Comparison of ENCODE assay signal across 9 mouse cellular contexts in the genomic region with DNA sequence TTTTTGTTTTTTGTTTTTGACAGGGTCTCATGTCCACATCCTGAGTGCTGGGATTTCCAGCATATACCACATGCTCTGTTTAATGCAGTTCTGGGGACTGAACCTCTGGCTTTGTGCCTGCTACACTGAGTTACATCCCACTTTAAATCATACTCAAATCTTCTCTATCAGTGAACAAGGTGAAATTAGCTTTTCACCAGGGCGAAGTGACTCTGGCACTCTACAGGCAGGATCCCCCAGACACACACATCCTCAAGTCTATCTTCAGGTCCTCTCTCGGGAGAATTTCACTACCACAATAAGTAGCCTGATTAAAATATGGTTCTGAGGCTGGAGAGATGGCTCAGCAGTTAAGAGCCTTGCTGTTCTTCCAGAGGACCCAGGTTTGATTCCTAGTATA. TPM values are rescaled to one million over a fixed set of nuclear protein-coding genes. Genes with fewer than 3 reads are reported as not detected.
DNase-seq lines count a peak whose midpoint lies in the region; ATAC-seq and TF ChIP-seq lines count a peak whose summit lies in the region.
"Had no signal": no experiment of that assay in that cellular context is flagged by ENCODE, and none has a peak within 500 bp of the region (broad histone marks: within the 10 kb centered on the region; RNA-seq: fewer than 3 reads in every experiment).

No protein-coding gene starts in this region.

- intact Hi-C loops in heart, postnatal 10 days (cut with DNase I): no loop called here
- intact Hi-C loops in gastrocnemius, postnatal 14 days (cut with DNase I; ENCODE audit: low total_unique reads): loop anchor here (5.0 to 10.0 kb wide), 2 partner anchors 51 to 178 kb away; no protein-coding TSS in a partner anchor

- H3K27ac ChIP-seq in heart, embryonic 12.5 days (ENCODE audit: poor library complexity, severe bottlenecking): peak overlapping the region; percentile 97; the same call in 1 of the 2 replicates
- H3K27ac ChIP-seq in hindbrain, embryonic 10.5 days: no peak overlapping the region
- no peak overlapping the region for H3K27ac ChIP-seq in midbrain, embryonic 11.5 days (ENCODE audit: low read depth, low read length)

- no peak for ATAC-seq in heart, embryonic 12.5 days (ENCODE audit: insufficient number of reproducible peaks, low FRiP score)
- ATAC-seq in G1E (ENCODE audit: extremely low read depth, insufficient number of reproducible peaks, low FRiP score, poor library complexity, severe bottlenecking): no peak
- ATAC-seq in midbrain, embryonic 11.5 days (ENCODE audit: low FRiP score): no peak

- H3K27me3 ChIP-seq in heart, embryonic 12.5 days (replicated peaks): no peaks in the 10 kb centered on the region
- peaks cover 19% of the 10 kb centered on the region for H3K27me3 ChIP-seq in G1E (ENCODE audit: insufficient read depth, low read length)
- H3K27me3 ChIP-seq in hindbrain, embryonic 10.5 days (ENCODE audit: insufficient read depth, poor library complexity, severe bottlenecking): no peaks in the 10 kb centered on the region
- no peaks in the 10 kb centered on the region for H3K27me3 ChIP-seq in midbrain, embryonic 11.5 days (ENCODE audit: control insufficient read depth, insufficient read depth, low read length)
- H3K27me3 ChIP-seq: Patski had no signal

- 70% methylated on average over 2 of the region's 2 CpGs for WGBS in heart, embryonic 12.5 days
- 85% methylated on average over 2 of the region's 2 CpGs for WGBS in hindbrain, embryonic 10.5 days
- WGBS in midbrain, embryonic 11.5 days: 84% methylated on average over 2 of the region's 2 CpGs

- TF ChIP-seq CTCF in G1E (IDR thresholded peaks at IDR 0.05; ENCODE audit: low read depth, low read length): no peak

- H3K9ac ChIP-seq in heart, embryonic 12.5 days: peak overlapping the region; percentile 98
- H3K9ac ChIP-seq in midbrain, embryonic 11.5 days (ENCODE audit: low read length): peak overlapping the region; percentile 90

- H3K4me3 ChIP-seq in heart, embryonic 12.5 days: peak overlapping the region; percentile 98
- H3K4me3 ChIP-seq in G1E (ENCODE audit: low read depth, low read length): peak overlapping the region; percentile 94; the same call in 1 of the 2 replicates
- H3K4me3 ChIP-seq in hindbrain, embryonic 10.5 days: peak overlapping the region; percentile 98
- H3K4me3 ChIP-seq in midbrain, embryonic 11.5 days (ENCODE audit: low read depth, low read length): peak overlapping the region; percentile 97

- H3K36me3 ChIP-seq in heart, embryonic 12.5 days: peaks cover 38% of the 10 kb centered on the region
- H3K36me3 ChIP-seq in G1E (replicated peaks): peaks cover 27% of the 10 kb centered on the region
- peaks cover 58% of the 10 kb centered on the region for H3K36me3 ChIP-seq in hindbrain, embryonic 10.5 days
- H3K36me3 ChIP-seq in midbrain, embryonic 11.5 days (ENCODE audit: control insufficient read depth, insufficient read depth, low read length): peaks cover 16% of the 10 kb centered on the region

- no peaks in the 10 kb centered on the region; the same call in 1 of the 2 replicates for H3K9me3 ChIP-seq in heart, embryonic 12.5 days (replicated peaks)
- peaks cover 3% of the 10 kb centered on the region; the same call in 1 of the 2 replicates for H3K9me3 ChIP-seq in G1E (replicated peaks)
- peaks cover 8% of the 10 kb centered on the region for H3K9me3 ChIP-seq in hindbrain, embryonic 10.5 days
- no peaks in the 10 kb centered on the region; the same call in 1 of the 2 replicates for H3K9me3 ChIP-seq in midbrain, embryonic 11.5 days (ENCODE audit: control insufficient read depth, low read length)

- no peak for DNase-seq in heart, postnatal 10 days
- no peak for DNase-seq in G1E (ENCODE audit: low spot score)
- DNase-seq in hindbrain, embryonic 10.5 days (ENCODE audit: low spot score): no peak
- no peak for DNase-seq in midbrain, embryonic 11.5 days (ENCODE audit: low spot score, missing footprints)
- DNase-seq in natural killer cell, adult 2 months (ENCODE audit: low spot score in 2 of 2): no peak
- no peak for DNase-seq in urinary bladder, adult 18-20 months (ENCODE audit: low spot score in 2 of 2)
- no peak for DNase-seq in gastrocnemius, postnatal 14 days

- peaks cover 35% of the 10 kb centered on the region for H3K4me1 ChIP-seq in heart, embryonic 12.5 days (replicated peaks)
- peaks cover 33% of the 10 kb centered on the region for H3K4me1 ChIP-seq in G1E (ENCODE audit: insufficient read depth, low read depth, low read length)
- peaks cover 52% of the 10 kb centered on the region for H3K4me1 ChIP-seq in hindbrain, embryonic 10.5 days (replicated peaks)
- peaks cover 24% of the 10 kb centered on the region for H3K4me1 ChIP-seq in midbrain, embryonic 11.5 days (ENCODE audit: control insufficient read depth, insufficient read depth, low read length)

- peak overlapping the region; percentile 69 for H3K4me2 ChIP-seq in heart, embryonic 12.5 days
- peak overlapping the region; percentile 82 for H3K4me2 ChIP-seq in midbrain, embryonic 11.5 days

RNA-seq across cellular contexts. Expression of a gene that starts 1.1 kb away (rescaled TPM):
- 168 and 170 TPM in 2 replicates for polyA plus RNA-seq in heart, embryonic 12.5 days (2016; fragmentation: Nextera tagmentation; extraction: Ambion mirVana)
- total RNA-seq in heart, postnatal 10 days (2021): 100 to 1,000 TPM; 212 to 221 TPM
- total RNA-seq in G1E (2014; fragmentation: Nextera tagmentation) (40.8 and 46.1 TPM in 2 replicates), G1E (2017) (44.1 and 48.8 TPM in 2 replicates)
- 108 and 115 TPM in 2 replicates for polyA plus RNA-seq in G1E (2012)
- 152 and 174 TPM in 2 replicates for polyA plus RNA-seq in hindbrain, embryonic 10.5 days (2016; fragmentation: Nextera tagmentation; extraction: Ambion mirVana)
- polyA plus RNA-seq in midbrain, embryonic 11.5 days (2014; fragmentation: Nextera tagmentation; extraction: Ambion mirVana): 135 and 140 TPM in 2 replicates
- total RNA-seq in gastrocnemius, postnatal 14 days (2021): 100 to 1,000 TPM; 182 TPM

RNA-seq across cellular contexts. Expression of a gene that starts 9.2 kb away (rescaled TPM):
- polyA plus RNA-seq in heart, embryonic 12.5 days (2016; fragmentation: Nextera tagmentation; extraction: Ambion mirVana): 0.77 and 1.1 TPM in 2 replicates
- total RNA-seq in heart, postnatal 10 days (2021): 100 to 1,000 TPM in 1 of 2 experiments, 10 to 100 TPM in 1; 74.8 to 238 TPM
- total RNA-seq in G1E (2014; fragmentation: Nextera tagmentation) (not detected in 2 replicates), G1E (2017) (0.06 TPM in 1 of 2 replicates, not detected in the other)
- polyA plus RNA-seq in G1E (2012): not detected in 2 replicates
- polyA plus RNA-seq in hindbrain, embryonic 10.5 days (2016; fragmentation: Nextera tagmentation; extraction: Ambion mirVana): 0.54 and 0.78 TPM in 2 replicates
- polyA plus RNA-seq in midbrain, embryonic 11.5 days (2014; fragmentation: Nextera tagmentation; extraction: Ambion mirVana): 0.14 and 0.18 TPM in 2 replicates
- 100 to 1,000 TPM; 487 to 557 TPM for total RNA-seq in gastrocnemius, postnatal 14 days (2021)

RNA-seq across cellular contexts. Expression of a gene that starts 21.3 kb away (rescaled TPM):
- not detected in 2 replicates for polyA plus RNA-seq in heart, embryonic 12.5 days (2016; fragmentation: Nextera tagmentation; extraction: Ambion mirVana)
- total RNA-seq in heart, postnatal 10 days (2021): 1 to 10 TPM; 4.7 to 5.5 TPM
- total RNA-seq in G1E (2014; fragmentation: Nextera tagmentation) (not detected in 2 replicates), G1E (2017) (0.98 TPM in 1 of 2 replicates, not detected in the other)
- polyA plus RNA-seq in G1E (2012): 2.3 and 4.1 TPM in 2 replicates
- not detected in 2 replicates for polyA plus RNA-seq in hindbrain, embryonic 10.5 days (2016; fragmentation: Nextera tagmentation; extraction: Ambion mirVana)
- not detected in 2 replicates for polyA plus RNA-seq in midbrain, embryonic 11.5 days (2014; fragmentation: Nextera tagmentation; extraction: Ambion mirVana)
- total RNA-seq in gastrocnemius, postnatal 14 days (2021): 1 to 10 TPM; 1.7 to 1.9 TPM
- polyA plus RNA-seq: Patski had no signal

RNA-seq across cellular contexts. Expression of a gene that starts 24.6 kb away (rescaled TPM):
- polyA plus RNA-seq in heart, embryonic 12.5 days (2016; fragmentation: Nextera tagmentation; extraction: Ambion mirVana): 25.5 and 29.3 TPM in 2 replicates
- total RNA-seq in heart, postnatal 10 days (2021): 10 to 100 TPM; 39.2 to 40.2 TPM
- 43.3 and 50.9 TPM in 2 replicates for total RNA-seq in G1E (2014; fragmentation: Nextera tagmentation)
- total RNA-seq in G1E (2017): 11.4 and 12.0 TPM in 2 replicates
- 45.3 and 69.1 TPM in 2 replicates for polyA plus RNA-seq in G1E (2012)
- 101 and 118 TPM in 2 replicates for polyA plus RNA-seq in hindbrain, embryonic 10.5 days (2016; fragmentation: Nextera tagmentation; extraction: Ambion mirVana)
- 111 and 113 TPM in 2 replicates for polyA plus RNA-seq in midbrain, embryonic 11.5 days (2014; fragmentation: Nextera tagmentation; extraction: Ambion mirVana)
- total RNA-seq in gastrocnemius, postnatal 14 days (2021): 10 to 100 TPM in 1 of 2 experiments, 1 to 10 TPM in 1; 9.4 to 11.5 TPM

RNA-seq across cellular contexts. Expression of a gene that starts 46.1 kb away (rescaled TPM):
- 53.9 and 55.4 TPM in 2 replicates for polyA plus RNA-seq in heart, embryonic 12.5 days (2016; fragmentation: Nextera tagmentation; extraction: Ambion mirVana)
- 10 to 100 TPM; 26.4 to 28.1 TPM for total RNA-seq in heart, postnatal 10 days (2021)
- total RNA-seq in G1E (2014; fragmentation: Nextera tagmentation): 0.45 and 0.68 TPM in 2 replicates
- 4.9 and 6.1 TPM in 2 replicates for total RNA-seq in G1E (2017)
- 0.69 and 0.77 TPM in 2 replicates for polyA plus RNA-seq in G1E (2012)
- polyA plus RNA-seq in hindbrain, embryonic 10.5 days (2016; fragmentation: Nextera tagmentation; extraction: Ambion mirVana): 59.1 and 61.3 TPM in 2 replicates
- 57.8 and 59.6 TPM in 2 replicates for polyA plus RNA-seq in midbrain, embryonic 11.5 days (2014; fragmentation: Nextera tagmentation; extraction: Ambion mirVana)
- 10 to 100 TPM; 10.4 to 10.6 TPM for total RNA-seq in gastrocnemius, postnatal 14 days (2021)
